Mouse (Mus musculus) ZHBTc4 (cell line): ENCODE results near the gene Rps28.

Experiments
- DNase-seq: peaks from one replicate; pipeline ENCODE4 v3.0.0-alpha.2; 2011; ENCODE audit warnings: low read depth, low spot score

The Rps28 gene

GRCm38 (mm10) chr17:33773871-33774572 lies 50.3 kb downstream of the Rps28 start:
- DNase-seq: no peak

DNA sequence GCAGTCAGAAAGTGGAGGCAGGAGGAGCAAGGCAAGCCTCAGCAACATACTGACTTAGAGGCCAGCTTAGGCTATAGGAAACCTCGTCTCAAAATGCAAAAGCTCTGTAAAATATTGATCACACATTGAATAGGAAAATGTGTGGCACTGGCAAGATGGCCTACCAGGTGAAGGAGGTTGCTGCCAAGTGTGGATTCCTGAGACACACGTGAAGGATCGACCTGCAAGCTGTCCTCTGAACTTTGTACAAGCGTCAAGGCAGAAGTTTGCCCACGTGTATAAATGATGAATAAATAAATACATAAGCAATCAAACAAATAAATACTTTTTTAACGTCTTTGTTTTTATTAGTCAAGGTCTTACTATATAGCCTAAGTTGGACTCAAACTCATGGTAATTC lies 50.9 kb downstream of the Rps28 start:
- no peak for DNase-seq

GRCm38 (mm10) chr17:33771617-33772016 lies 52.7 kb downstream of the Rps28 start:
- DNase-seq: no peak
